Mouse (Mus musculus): Measurements from ENCODE around the gene Pnmal2.

GRCm38 (mm10) chr7:16980348-16980747 lies 35.9 kb downstream of the Pnmal2 start:
- TF ChIP-seq CTCF (IDR thresholded peaks at IDR 0.05; ENCODE audit: low read depth, low read length) (no peak), POLR2A (IDR thresholded peaks at IDR 0.05; ENCODE audit: borderline replicate concordance, low read depth, low read length) (no peak)
